Mouse (Mus musculus): ENCODE results near the gene Lrrc71.

GRCm38 (mm10) chr3:87768431-87768830 lies 20.0 kb upstream of the Lrrc71 start:
- TF ChIP-seq GATA1 (IDR thresholded peaks at IDR 0.05; ENCODE audit: borderline replicate concordance, low read length) (no peak), FLI1 (IDR thresholded peaks at IDR 0.05; ENCODE audit: low read length) (no peak)
